Mouse (Mus musculus): ENCODE measurements around the gene Il22ra1.

GRCm38 (mm10) chr4:135684731-135685130 is 43.2 kb upstream of the Il22ra1 start:
- TF ChIP-seq CTCF (IDR thresholded peaks at IDR 0.05; ENCODE audit: control insufficient read depth, insufficient read depth, insufficient read length) (no peak), MAX (IDR thresholded peaks at IDR 0.05) (no peak), USF1 (IDR thresholded peaks at IDR 0.05; ENCODE audit: low read depth) (no peak), MYOD1 (IDR thresholded peaks at IDR 0.05; ENCODE audit: control insufficient read depth, insufficient read length, low read depth) (no peak), MYOG (IDR thresholded peaks at IDR 0.05; ENCODE audit: control insufficient read depth, extremely low read depth, insufficient read length) (no peak), CEBPB (IDR thresholded peaks at IDR 0.05; ENCODE audit: low read depth) (no peak), FOSL1 (IDR thresholded peaks at IDR 0.05; ENCODE audit: insufficient read depth, low read length, poor library complexity, severe bottlenecking) (no peak)

Measured in C2C12 (cell line).